Mouse (Mus musculus): ENCODE data around the gene Gpr152. TPM values are rescaled to one million over a fixed set of nuclear protein-coding genes. Genes with fewer than 3 reads are reported as not detected.
A peak's percentile ranks its signal among the peaks of the same experiment; 100 is the strongest.

Gpr152 gene
- not detected for total RNA-seq (2022)

- no peak for DNase-seq (ENCODE audit: low spot score in 2 of 2)
Measured at GRCm38 (mm10) chr19:4139446-4139845, at the start of gene Gpr152. TSS of gene Gpr152 (plus strand) at chr19:4139787.

- DNase-seq (ENCODE audit: low spot score in 2 of 2): no peak
Measured at GRCm38 (mm10) chr19:4090446-4090845, 49.1 kb upstream of the Gpr152 start.

- DNase-seq (ENCODE audit: low spot score in 2 of 2): no peak
Measured at GRCm38 (mm10) chr19:4091383-4091782, 48.2 kb upstream of the Gpr152 start.

GRCm38 (mm10) chr19:4092750-4093149 lies 46.8 kb upstream of the Gpr152 start:
- DNase-seq (ENCODE audit: low spot score in 2 of 2): no peak

- no peak for DNase-seq (ENCODE audit: low spot score in 2 of 2)
Measured at GRCm38 (mm10) chr19:4093772-4094171, 45.8 kb upstream of the Gpr152 start.

- no peak for DNase-seq (ENCODE audit: low spot score in 2 of 2)
Measured at GRCm38 (mm10) chr19:4094348-4094747, 45.2 kb upstream of the Gpr152 start.

- no peak for DNase-seq (ENCODE audit: low spot score in 2 of 2)
Measured at GRCm38 (mm10) chr19:4094774-4095303, 44.7 kb upstream of the Gpr152 start.

GRCm38 (mm10) chr19:4095802-4096201 lies 43.8 kb upstream of the Gpr152 start:
- no peak for DNase-seq (ENCODE audit: low spot score in 2 of 2)

- peak; percentile 100 for DNase-seq (ENCODE audit: low spot score in 2 of 2)
Measured at GRCm38 (mm10) chr19:4096642-4097440, 42.7 kb upstream of the Gpr152 start, which contains the start of gene Cdk2ap2. TSS of gene Cdk2ap2 (plus strand) at chr19:4097182.

GRCm38 (mm10) chr19:4097441-4097825 lies 42.2 kb upstream of the Gpr152 start:
- peak in 1 of 2 experiments; percentile 83 for DNase-seq (ENCODE audit: low spot score in 2 of 2)

- DNase-seq (ENCODE audit: low spot score in 2 of 2): no peak
Measured at GRCm38 (mm10) chr19:4098426-4098825, 41.2 kb upstream of the Gpr152 start.

- peak; percentile 89 to 92 for DNase-seq (ENCODE audit: low spot score in 2 of 2)
Measured at GRCm38 (mm10) chr19:4099056-4099455, 40.5 kb upstream of the Gpr152 start.

- DNase-seq (ENCODE audit: low spot score in 2 of 2): peak; percentile 44 to 61
Measured at GRCm38 (mm10) chr19:4099837-4100717, 39.5 kb upstream of the Gpr152 start, which contains the start of gene Pitpnm1. TSS of gene Pitpnm1 (plus strand) at chr19:4099998.

- DNase-seq (ENCODE audit: low spot score in 2 of 2): no peak
Measured at GRCm38 (mm10) chr19:4100718-4101261, 38.8 kb upstream of the Gpr152 start.

GRCm38 (mm10) chr19:4101466-4101865 lies 38.1 kb upstream of the Gpr152 start:
- no peak for DNase-seq (ENCODE audit: low spot score in 2 of 2)

- DNase-seq (ENCODE audit: low spot score in 2 of 2): no peak
Measured at GRCm38 (mm10) chr19:4102049-4102448, 37.5 kb upstream of the Gpr152 start.

GRCm38 (mm10) chr19:4102626-4103025 lies 37.0 kb upstream of the Gpr152 start:
- no peak for DNase-seq (ENCODE audit: low spot score in 2 of 2)

GRCm38 (mm10) chr19:4103294-4103693 lies 36.3 kb upstream of the Gpr152 start:
- DNase-seq (ENCODE audit: low spot score in 2 of 2): no peak

- DNase-seq (ENCODE audit: low spot score in 2 of 2): no peak
Measured at GRCm38 (mm10) chr19:4103792-4104191, 35.8 kb upstream of the Gpr152 start.

GRCm38 (mm10) chr19:4104675-4105194 lies 34.9 kb upstream of the Gpr152 start:
- DNase-seq (ENCODE audit: low spot score in 2 of 2): no peak

GRCm38 (mm10) chr19:4106654-4107053 lies 32.9 kb upstream of the Gpr152 start:
- no peak for DNase-seq (ENCODE audit: low spot score in 2 of 2)

Data from gastrocnemius, adult 8-10 months (tissue).